Mouse (Mus musculus) urinary bladder, postnatal 14 days (tissue): ENCODE results near the gene Nkapd1.
"Not testable (repeated sequence)": the region's sequence is repeated elsewhere in the genome, so short reads cannot be mapped to it uniquely, and the experiment has no call there.

ENCODE experiments used
- DNase-seq: peaks from one replicate; pipeline ENCODE4 v3.0.0; 2021; ENCODE audit warnings: low spot score

Gene Nkapd1

GRCm38 (mm10) chr9:50616766-50617603, at the start of gene Nkapd1, which contains the start of gene Pih1d2:
TSS of gene Nkapd1 (minus strand) at chr9:50617464.
TSS of gene Pih1d2 (plus strand) at chr9:50617321.
- peak; percentile 87 for DNase-seq

- no peak for DNase-seq
These were observed 49.2 kb upstream of the Nkapd1 start for GRCm38 (mm10) chr9:50666442-50666841.

GRCm38 (mm10) chr9:50664826-50665225, 47.6 kb upstream of the Nkapd1 start:
- DNase-seq, result no peak

- DNase-seq, result no peak
These were observed 43.2 kb upstream of the Nkapd1 start for GRCm38 (mm10) chr9:50660431-50660830.

GRCm38 (mm10) chr9:50659392-50660217, 42.3 kb upstream of the Nkapd1 start, which contains the start of gene Dlat:
TSS of gene Dlat (minus strand) at chr9:50659780.
- DNase-seq, result peak; percentile 83

- no peak for DNase-seq
These were observed 41.7 kb upstream of the Nkapd1 start for GRCm38 (mm10) chr9:50658941-50659388.

- no peak for DNase-seq
These were observed 41.1 kb upstream of the Nkapd1 start for GRCm38 (mm10) chr9:50658391-50658790.

GRCm38 (mm10) chr9:50650503-50650902, 33.2 kb upstream of the Nkapd1 start:
- DNase-seq, result no peak

GRCm38 (mm10) chr9:50646826-50647370, 29.6 kb upstream of the Nkapd1 start:
- no peak for DNase-seq

- DNase-seq, result no peak
These were observed 17.0 kb upstream of the Nkapd1 start for GRCm38 (mm10) chr9:50634270-50634669.

GRCm38 (mm10) chr9:50633059-50633458, 15.8 kb upstream of the Nkapd1 start:
- DNase-seq, result no peak

GRCm38 (mm10) chr9:50632016-50632688, 14.9 kb upstream of the Nkapd1 start:
- DNase-seq, result no peak

GRCm38 (mm10) chr9:50630903-50631302, 13.6 kb upstream of the Nkapd1 start:
- not testable (repeated sequence) for DNase-seq

GRCm38 (mm10) chr9:50617794-50618330, 598 bp upstream of the Nkapd1 start:
- no peak for DNase-seq

- no peak for DNase-seq
These were observed 1.1 kb downstream of the Nkapd1 start for GRCm38 (mm10) chr9:50616161-50616560.

- DNase-seq, result no peak
These were observed 5.1 kb downstream of the Nkapd1 start for GRCm38 (mm10) chr9:50612115-50612514.

GRCm38 (mm10) chr9:50604338-50604737, 12.9 kb downstream of the Nkapd1 start:
- no peak for DNase-seq

- DNase-seq, result no peak
These were observed 13.3 kb downstream of the Nkapd1 start for GRCm38 (mm10) chr9:50603998-50604324.

GRCm38 (mm10) chr9:50603189-50603997, 13.9 kb downstream of the Nkapd1 start, which contains the start of the genes Sdhd and Timm8b:
TSS of gene Sdhd (minus strand) at chr9:50603812.
TSS of gene Timm8b (plus strand) at chr9:50603910.
- peak; percentile 93 for DNase-seq

GRCm38 (mm10) chr9:50602055-50602845, 15.0 kb downstream of the Nkapd1 start:
- no peak for DNase-seq
